Mouse (Mus musculus) cortical plate, adult 2 months (tissue): Measurements from ENCODE around the gene Gpnmb.

Experiments
- CTCF ChIP-seq: fragments of 200-500 bp; IDR thresholded peaks from 2 replicates; pipeline ENCODE4 v1.5.1; 2011; ENCODE audit warnings: mild to moderate bottlenecking, control low read depth, low read length; ENCODE audit not compliant: insufficient read depth; ENCODE audit errors: extremely low read depth
- POLR2A ChIP-seq: fragments of 200-500 bp; IDR thresholded peaks from 2 replicates; pipeline ENCODE4 v1.6.1; 2011; ENCODE audit warnings: mild to moderate bottlenecking, low read length, control low read depth; ENCODE audit not compliant: insufficient read depth; ENCODE audit errors: extremely low read depth

DNA sequence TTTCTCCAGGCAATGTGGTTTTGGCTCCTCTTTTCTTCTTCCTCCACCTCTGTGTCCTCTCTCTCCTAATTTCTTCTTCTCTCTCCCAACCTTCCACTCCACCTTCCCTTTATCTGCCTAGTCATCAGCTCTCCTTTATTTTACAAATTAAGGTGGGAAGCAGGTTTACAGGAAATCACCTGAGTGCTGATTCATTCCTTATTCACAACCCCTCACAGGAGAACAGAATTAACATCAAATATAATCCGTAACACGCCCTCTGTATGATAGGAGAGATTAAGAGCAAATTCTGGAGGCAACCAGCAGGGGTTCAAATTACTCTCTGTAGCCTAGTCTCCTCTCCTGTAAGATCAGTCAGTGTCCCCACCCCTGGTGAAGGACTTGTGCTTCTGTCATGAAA lies 14.0 kb upstream of the Gpnmb start:
- TF ChIP-seq CTCF: no peak
- TF ChIP-seq POLR2A: no peak
